Mouse (Mus musculus) frontal cortex, adult 2 months (tissue): Measurements from ENCODE around the gene Mettl6. TPM values are rescaled to one million over a fixed set of nuclear protein-coding genes. Genes with fewer than 3 reads are reported as not detected.
A peak's percentile ranks its signal among the peaks of the same experiment; 100 is the strongest.

Experiments used
- DNase-seq, 2 experiments: peaks; one replicate each; pipeline ENCODE4 v3.0.0; 2022; ENCODE audit warnings: low spot score in 1 of 2; ENCODE audit errors: extremely low spot score in 1 of 2
- polyA plus RNA-seq: library from polyadenylated mRNA; depleted of rRNA; stranded (reverse); fragments of >200 nt; gene quantifications from 2 replicates; pipeline ENCODE4 v1.2.3, GENCODE M21; 2012; rRNA removed

Mettl6 gene
- polyA plus RNA-seq, 1 experiment = 20.3 TPM

DNA sequence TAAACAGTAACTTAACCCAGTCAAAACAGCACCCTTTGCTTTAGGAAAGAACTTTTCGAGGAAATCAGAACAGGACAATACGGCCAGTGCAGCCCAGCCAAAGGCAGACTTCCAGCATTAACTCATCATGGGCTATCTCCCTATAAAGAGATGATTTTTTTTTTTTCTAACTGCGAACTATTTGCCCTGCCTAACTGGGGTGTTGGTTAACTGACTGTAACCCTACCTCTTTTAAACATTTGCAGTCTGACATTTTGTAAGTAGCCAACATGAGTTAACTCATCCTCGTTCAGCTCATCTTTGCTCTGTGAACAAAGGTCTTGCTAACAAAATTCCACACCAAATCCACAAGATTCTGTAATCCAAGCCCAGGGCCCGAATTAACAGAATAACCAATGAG lies 60.4 kb downstream of the Mettl6 start:
- DNase-seq = no peak

DNA sequence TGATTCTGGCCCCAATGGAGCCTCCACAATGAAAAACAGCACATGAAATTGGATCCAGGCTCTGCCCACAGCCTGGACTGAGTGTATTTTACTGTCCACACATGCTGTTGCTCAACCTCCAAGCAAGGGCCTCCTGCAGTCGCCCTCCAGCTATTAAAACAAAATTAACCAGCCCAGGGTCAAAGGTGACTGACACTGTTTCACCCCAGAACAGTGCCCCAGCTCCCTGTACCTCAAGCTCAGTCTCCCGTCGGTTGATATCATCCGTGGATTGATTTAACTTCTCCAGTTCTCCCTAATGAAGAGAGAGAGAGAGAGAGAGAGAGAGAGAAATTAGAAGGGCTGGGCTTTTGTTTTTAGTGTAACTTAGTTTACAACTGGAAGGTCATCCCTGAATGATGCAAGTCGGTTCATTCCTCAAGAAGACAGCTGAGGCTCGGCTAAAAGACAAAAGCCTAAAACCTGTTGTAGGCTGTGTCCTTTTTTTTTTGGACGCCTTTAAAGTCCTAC lies 60.9 kb downstream of the Mettl6 start:
- DNase-seq = no peak

DNA sequence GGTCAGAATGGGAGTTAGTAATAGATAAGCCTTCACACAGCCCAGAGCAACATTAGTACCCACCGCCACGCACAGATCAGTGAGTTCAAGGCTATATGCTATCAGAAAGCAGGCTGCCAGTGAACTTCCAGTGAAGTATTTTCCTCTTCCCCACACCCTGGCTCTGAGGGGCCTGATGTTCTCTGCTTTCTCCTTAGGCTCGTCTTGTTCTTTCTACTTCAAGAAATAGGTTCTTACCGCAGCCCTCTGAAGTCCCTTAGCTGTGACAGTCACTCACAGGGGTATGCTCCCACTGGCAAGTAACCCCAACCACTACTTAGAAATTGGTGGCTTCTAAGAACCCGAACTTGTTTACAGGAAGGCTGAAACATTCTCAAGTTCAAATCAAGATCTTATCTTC lies 61.7 kb downstream of the Mettl6 start:
- DNase-seq = no peak

- no peak for DNase-seq
These were observed 62.4 kb downstream of the Mettl6 start for GRCm38 (mm10) chr14:31432424-31432823.

GRCm38 (mm10) chr14:31431789-31432330 lies 63.0 kb downstream of the Mettl6 start:
- no peak for DNase-seq

DNA sequence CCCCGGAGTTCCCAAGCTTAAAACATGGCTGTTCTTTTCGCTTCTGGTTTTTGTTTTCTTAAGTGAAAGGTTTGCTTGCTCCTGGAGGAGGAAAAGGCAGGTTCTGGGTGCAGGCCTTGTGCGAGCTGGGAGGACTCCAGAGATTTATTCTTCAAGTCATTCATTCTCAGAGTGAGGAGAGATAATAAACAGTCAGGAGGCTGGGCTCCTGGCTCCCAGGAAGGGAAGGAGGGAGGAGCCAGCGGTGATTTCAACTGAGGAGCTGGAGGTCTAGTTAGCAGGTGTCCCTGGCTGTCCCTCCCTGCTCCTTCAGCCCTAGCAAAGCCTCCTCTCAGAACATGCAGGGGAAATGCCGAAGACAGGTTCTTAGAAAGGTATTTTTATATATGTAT lies 65.8 kb downstream of the Mettl6 start:
- DNase-seq = no peak

DNA sequence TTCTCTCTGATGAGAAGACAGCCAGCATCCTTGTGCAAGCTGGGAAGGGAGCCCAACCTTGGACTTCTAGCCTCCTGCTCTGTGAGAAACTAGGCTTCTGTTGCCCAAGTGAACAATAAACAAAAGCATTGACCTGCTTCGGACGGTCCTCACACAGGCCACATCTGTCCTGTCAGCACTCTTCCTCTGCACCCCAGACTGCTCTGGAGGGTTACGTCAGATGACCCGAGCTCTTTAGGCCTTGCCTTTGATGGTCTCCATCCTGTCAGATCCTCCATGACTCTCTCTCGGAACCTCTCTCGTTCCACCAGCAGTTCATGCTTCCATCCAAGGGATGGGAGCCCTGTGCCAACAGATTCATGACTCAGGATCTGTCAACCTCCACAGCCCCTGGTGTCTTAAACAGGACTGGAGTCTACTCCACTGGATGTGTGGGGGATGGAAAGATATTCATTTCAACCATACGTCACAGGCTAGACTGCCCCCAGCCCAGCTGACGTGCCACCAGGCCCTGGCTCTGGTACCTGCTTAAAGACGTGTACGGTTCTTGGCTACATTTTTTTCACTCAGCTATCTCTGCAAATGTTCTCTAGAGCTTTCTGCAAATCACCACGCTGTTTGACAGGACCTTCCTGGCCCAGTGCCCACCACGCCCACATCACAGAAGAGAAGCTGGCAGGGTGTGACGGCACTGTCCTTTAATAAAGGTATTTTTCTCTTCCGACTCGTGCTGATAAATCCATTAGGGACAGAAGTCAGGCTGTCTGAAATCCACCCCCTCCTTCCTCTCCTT lies 66.4 kb downstream of the Mettl6 start:
- DNase-seq = peak; percentile 75 to 86

Other genes starting within 250 kb of the Mettl6 start
- 4.5 and 5.9 TPM in 2 replicates for gene Phf7, start 243.7 kb downstream of the Mettl6 start, polyA plus RNA-seq
- gene Bap1, start 243.6 kb downstream of the Mettl6 start, polyA plus RNA-seq = 131 and 145 TPM in 2 replicates
- gene Dnah1, start 171.1 kb downstream of the Mettl6 start, polyA plus RNA-seq = 4.9 and 6.1 TPM in 2 replicates
- 32.1 and 33.7 TPM in 2 replicates for gene Capn7, start 158.4 kb downstream of the Mettl6 start, polyA plus RNA-seq
- gene Sh3bp5, start 59.0 kb downstream of the Mettl6 start, polyA plus RNA-seq = 38.4 and 44.0 TPM in 2 replicates
- gene Eaf1, start 641 bp downstream of the Mettl6 start, polyA plus RNA-seq = 12.6 and 13.7 TPM in 2 replicates
- 1.1 and 1.2 TPM in 2 replicates for gene Colq, start 96.3 kb upstream of the Mettl6 start, polyA plus RNA-seq
- 0.13 TPM in 1 of 2 replicates, not detected in the other for gene Gm49387, start 145.8 kb upstream of the Mettl6 start, polyA plus RNA-seq
- 16.2 and 16.6 TPM in 2 replicates for gene Btd, start 146.0 kb upstream of the Mettl6 start, polyA plus RNA-seq
- gene Hacl1, start 146.2 kb upstream of the Mettl6 start, polyA plus RNA-seq = 10.6 TPM in 2 replicates